Mouse (Mus musculus) cerebellum, postnatal 36 days (tissue): ENCODE measurements around the gene Entpd2.

Experiments
- DNase-seq, 2 experiments: peaks; one replicate each; pipeline ENCODE4 v3.0.0; 2021 to 2022; ENCODE audit warnings: mixed read lengths in 2 of 2

The Entpd2 gene

DNA sequence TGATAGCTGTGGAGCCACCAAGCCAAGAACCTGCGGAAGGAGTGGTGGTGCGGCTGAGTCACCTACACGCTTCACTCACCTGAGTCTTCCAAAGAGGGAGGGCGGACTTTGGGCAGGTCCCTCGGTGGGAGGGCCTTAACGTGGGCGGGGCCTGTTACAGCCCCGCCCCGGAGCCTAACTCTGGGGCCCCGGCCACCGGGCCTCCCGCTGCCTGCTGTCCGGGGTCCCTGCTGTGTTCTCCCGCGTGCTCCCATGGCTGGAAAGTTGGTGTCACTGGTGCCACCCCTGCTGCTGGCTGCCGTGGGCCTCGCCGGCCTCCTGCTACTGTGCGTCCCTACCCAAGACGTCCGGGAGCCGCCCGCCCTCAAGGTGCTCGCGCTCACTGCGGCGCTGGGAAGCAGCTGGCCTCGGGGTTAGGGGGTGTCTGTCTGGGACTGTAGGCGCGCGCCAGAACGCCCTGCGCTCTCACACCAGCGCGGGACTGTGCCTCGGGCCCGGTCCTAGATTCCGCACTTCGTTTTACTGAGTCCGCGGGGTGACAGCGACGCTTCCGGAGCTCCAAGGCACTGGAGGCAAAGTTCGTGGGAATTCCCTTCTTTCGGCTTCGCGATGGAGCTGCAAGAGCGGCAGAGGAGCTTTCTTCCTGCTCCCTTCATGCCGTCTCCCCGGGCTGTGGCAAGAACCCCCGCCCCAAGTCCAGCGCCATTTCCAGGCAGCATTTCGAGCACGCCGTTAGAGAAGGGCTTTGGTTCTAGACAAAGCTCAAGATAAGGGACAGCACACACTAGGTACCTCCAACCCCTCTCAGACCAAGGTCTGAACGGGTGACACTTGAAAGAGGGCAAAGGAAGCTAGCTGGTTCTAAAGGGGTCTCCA lies at the start of gene Entpd2:
Entpd2 (plus strand) TSS at position 154 of the 876 bp plus-strand sequence.
- peak; percentile 45 to 49 for DNase-seq

DNA sequence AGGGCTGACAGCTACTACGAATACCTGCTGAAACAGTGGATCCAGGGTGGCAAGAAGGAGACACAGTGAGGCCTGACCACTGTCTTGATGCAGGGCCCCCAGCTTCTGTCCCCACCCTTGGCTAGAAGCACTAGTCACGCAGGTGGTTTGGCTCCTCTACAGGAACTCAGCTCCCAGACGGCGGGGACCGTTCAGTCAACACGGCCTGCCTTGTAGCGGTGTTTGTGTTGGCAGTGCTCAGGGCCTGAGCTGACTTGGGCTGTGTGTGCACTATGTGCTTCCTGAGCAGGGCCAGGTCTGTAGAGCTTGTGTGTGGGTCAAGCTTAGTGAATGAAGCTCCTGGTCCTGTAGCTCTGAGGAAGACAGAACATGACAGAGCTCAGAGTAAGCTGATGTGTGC lies 47.5 kb upstream of the Entpd2 start:
- DNase-seq, result no peak

DNA sequence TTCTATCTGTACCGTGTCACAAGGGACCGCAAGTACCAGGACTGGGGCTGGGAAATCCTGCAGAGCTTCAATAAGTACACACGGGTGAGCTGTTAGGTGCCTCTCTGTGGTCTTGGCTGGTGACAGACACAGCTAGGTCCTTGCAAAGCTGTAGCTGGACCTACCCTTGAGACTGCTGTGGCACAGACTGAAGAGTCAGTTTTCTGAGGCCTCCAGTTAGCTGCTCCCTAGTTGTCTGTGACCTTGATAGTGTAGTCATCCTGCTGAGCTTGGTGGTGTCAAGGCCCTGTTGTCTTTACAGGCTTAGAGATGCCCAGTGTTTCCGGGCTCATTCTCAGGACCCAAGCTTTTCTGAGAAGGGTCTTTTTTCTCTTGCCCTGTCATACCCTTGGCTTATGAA lies 46.2 kb upstream of the Entpd2 start:
- DNase-seq, result no peak

DNA sequence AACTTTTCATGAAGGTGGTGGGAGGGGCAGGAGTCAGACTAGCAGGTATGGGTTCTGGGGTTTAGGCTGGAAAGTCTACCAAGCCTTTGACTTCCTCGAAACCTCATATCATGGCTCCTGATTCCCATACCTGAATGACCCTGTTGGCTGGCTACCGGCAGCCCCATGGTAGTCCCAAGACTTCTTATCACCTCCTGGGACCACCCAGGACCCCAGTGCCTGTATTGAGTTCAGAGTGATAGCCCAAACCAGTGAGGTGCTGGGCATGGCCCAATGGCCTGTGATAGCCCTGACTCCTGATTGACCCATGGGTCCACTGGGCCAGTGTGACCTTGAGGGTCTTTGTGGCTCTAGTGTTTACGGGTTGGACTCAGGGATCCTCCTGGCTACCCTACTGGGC lies 45.0 kb upstream of the Entpd2 start:
- no peak for DNase-seq

- DNase-seq, result no peak
Measured at GRCm38 (mm10) chr2:25354211-25354610, 41.5 kb upstream of the Entpd2 start.

DNA sequence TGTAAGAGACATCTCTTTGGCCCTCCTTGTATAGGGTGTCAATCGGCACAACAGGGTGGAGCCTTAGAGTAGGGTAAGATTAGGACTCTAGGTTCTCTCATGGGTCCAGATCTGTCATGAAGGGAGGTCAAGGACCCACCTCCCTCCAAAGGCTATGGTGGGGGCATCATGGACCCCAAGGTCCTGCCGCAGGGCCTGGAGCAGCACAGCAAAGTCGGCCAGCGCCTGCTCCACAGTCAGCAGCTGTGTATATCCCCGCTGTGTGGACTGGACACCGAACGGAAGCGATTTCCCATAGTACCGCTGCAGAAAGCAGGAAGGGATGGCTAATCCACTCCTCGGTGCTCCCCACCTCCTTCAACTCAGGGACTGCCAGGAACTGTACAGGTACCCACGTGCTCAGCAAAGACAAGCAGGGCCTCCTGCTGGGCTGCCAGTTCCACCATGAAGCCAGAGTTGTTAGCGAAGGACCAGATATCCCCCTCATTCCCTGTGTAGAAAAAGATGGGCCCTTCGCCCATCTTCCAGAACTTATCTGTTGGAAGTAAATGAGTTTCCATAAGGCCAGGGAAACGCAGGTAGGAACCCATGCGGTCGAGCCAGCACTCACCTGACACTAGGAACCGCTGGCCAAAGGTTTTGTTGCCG lies 40.1 kb upstream of the Entpd2 start:
- DNase-seq, result no peak

DNA sequence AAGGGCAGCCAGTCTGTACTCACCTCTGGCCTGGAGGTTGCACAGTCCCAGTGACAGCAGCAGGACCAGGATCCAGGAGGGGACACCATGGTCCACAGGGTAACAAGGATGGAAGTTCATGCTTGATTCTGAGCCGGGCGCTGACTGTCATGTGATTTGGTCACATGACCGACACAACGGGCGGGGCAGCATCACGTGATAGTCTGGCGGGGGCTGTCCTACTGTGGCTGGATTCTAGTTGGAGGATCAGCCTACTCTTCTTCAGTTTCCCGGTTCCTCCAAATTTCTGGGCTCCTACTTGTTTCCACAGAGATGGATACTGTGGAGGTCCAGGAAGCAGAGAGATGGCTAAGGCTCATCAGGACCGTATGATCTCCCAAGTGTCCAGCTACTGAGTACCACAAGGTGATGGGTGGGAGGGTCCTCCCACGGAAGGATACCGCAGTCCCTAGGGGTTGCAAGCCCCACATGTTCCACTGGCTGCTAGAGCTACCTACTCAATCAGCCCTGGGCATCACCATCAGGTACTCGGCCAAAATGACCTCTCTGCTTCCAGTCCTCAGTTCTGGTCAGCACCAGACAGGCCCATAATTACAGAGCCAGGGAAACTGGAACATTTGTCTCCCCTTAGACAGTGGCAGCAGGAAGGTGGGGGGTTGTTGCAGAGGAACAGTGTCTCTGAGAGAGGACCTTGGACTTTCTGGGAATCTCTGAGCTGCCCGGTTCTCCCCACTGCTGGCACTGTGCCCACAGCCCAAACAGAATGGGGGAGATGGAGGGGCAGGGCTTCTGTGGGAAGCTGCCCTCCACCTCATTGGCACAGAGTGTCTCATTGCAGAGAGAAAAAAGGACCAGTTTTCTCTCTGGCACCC lies 39.2 kb upstream of the Entpd2 start, which contains the start of gene Dpp7:
Dpp7 (minus strand) TSS at position 152 of the 872 bp plus-strand sequence.
- peak; percentile 87 for DNase-seq

GRCm38 (mm10) chr2:25359848-25360247 lies 35.8 kb upstream of the Entpd2 start:
- DNase-seq, result no peak

DNA sequence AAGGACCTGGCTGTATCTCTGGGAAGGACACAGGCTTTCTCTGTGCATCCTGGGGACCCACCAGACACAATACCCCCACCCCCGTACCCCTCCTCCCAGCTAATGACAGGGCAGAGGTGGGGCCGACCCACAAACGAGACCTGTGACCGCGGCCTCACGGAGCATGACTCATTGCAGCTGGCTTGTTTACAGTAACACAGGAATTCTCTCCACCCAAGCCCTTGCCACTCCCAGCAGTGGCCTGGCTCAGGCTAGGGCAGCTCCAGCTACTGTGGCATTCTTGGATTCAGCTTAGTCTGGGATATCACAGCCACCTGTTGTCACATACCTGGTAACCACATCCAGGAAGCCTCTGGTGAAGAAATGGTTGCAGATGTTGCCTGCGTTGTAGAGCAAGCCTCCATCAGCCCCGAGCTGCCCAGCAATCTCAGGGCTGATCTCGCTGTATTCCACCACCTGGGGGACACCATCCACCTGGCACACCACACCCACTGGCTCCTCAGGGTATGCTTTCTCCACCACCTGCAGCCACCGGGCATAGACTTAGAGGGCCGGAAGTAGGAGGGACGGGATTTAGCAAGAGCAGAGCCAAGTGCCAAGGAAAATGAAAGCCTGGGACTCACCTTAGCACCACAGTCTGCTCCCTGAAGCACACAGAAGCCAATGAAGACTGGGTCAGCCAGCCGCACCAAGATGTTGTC lies 32.0 kb upstream of the Entpd2 start:
- no peak for DNase-seq

DNA sequence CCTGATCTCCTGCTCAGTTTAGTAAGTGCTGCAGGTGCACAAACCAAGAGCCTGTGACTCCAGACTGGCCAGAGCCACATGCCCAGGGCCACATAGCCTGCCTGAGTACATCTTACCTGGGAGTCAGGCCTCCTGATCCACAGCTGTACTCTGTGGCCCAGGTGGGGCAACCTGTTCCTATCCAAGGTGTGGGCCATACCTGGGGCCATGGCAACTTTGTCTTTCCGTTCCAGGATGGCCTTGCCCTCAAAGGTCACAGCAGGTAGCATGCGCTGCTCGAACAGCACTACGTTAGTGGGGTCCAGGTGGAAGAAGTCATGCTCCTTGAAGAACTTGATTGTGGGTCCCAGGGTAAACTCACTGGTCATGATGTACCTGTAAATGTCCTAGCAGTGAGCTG lies 31.4 kb upstream of the Entpd2 start:
- DNase-seq, result no peak

DNA sequence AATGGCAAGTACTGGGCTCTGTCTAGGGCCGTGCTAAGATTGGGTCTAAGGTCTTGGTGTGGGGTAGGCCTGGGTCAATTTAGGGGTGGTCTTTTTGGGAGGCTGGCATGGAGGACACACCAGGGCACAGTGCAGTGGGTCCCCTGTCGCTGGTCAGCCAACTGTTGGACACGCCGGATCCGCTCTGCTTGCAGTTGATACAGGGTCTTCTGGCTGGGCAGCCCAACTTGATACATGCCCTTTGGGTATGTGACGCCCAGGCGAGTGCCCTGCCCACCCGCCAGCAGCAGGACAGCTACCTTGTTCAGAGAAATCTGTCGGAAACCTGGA lies 30.9 kb upstream of the Entpd2 start:
- no peak for DNase-seq

DNA sequence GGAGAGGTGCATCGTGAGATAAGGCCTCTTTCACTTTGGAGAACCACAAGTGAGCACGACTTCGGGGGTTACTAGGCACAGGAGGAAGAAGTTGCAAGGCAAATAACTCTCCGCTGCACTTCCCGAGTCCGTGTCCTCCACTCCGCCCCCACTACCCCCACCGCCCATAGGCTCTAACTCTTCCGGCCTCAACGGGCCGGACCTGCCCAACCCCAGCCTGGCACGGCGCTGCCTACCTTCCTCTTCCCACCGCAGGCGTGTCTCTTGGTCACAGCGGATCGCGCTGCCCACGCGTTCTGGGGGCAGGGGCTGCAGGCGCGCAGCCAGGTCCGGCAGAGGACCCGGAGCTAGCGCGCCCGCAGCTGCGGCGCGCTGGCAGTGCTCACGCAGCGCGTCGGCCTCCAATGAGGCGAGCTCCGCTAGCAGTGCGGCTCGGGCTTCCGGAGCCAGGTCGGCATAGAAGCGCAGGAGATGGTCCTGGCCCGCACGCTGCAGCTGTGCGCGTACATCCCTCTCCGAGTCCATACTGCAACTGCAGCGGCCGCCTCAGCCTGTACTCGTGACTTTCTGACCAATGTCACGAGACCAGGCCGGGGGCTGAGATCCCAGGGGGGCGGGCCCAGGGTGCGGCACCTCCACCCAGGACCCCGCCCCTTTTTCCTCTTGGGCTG lies 30.4 kb upstream of the Entpd2 start, which contains the start of gene Uap1l1:
Uap1l1 (minus strand) TSS at position 592 of the 671 bp plus-strand sequence.
- DNase-seq, result peak; percentile 31 to 53

- no peak for DNase-seq
Measured at GRCm38 (mm10) chr2:25369996-25370395, 25.7 kb upstream of the Entpd2 start.

- DNase-seq, result peak; percentile 86
Measured at GRCm38 (mm10) chr2:25371764-25372643, 23.7 kb upstream of the Entpd2 start, which contains the start of gene Sapcd2. TSS of gene Sapcd2 (plus strand) at chr2:25372321.

DNA sequence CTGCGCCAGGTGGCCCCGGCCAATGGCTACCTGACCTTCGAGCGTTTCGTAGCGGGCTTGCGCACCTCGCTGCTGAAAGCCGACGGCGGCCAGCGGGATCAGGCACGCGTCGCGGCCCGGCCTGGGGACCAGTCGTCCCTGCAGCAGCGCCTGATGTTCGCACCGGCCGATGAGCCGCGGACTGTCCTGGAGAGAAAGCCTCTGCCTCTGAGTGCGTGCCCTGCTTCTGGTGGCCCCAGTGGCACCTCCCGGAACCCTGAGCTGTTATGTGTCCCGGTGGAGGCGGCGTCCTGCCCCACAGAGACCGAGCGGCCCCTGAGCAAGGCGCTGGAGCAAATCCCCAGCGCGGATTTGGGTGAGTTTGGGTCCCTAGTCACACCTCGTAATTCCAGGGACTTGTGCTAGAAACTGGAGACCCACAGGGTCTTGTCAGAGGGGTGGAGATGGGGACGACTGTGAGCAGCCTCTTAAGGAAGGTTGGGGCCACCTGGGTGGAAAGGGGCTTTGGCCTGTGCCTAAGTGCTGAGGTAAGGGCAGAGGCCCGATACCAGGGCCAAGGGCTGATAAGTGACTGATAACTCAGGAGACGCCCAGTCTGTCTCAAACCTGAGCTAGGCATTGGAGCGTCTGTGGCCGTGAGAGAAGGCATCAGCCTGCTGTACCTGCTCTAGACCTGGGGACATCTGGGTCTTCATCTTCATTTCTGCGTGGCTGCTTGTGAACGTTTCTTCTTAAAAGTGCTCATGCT lies 22.9 kb upstream of the Entpd2 start:
- no peak for DNase-seq

DNA sequence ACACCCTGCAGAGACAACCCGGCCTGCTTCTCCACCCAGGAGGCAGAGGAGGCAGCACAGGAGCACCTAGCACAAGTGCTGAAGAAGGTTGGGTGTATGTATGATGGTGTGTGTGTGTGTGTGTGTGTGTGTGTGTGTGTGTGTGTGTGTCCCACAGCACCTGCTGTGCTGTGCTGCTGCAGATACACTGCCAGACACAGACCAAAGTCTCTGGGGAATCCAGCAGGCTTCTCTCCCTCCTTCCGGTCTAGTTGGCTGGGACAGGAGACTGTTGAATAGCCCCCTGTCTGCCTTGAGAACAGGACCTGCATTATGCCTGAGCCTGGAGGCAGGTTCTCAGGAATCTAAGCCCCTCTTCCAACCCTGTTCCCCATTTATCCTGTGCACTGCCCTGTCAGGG lies 22.2 kb upstream of the Entpd2 start:
- DNase-seq, result no peak

DNA sequence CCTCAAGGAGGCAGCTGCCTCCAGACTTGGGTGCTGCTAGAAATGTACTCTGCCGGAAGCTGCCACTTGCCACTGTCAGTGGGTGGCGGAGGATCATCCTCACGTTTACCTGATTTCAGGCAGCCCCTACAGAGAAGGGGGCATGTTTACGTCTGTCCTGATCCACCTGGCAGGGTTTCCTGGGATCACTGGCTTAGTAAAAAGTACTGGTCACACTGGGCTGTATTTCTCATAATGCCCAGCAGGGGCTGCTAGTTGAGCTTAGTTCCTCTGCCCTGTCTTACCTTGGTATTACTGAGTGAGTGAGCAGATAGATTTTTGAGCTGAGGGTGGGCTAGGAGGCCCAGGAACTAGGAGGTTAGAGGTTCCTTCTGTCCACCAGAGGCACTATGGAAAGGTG lies 19.1 kb upstream of the Entpd2 start:
- peak; percentile 73 to 77 for DNase-seq

DNA sequence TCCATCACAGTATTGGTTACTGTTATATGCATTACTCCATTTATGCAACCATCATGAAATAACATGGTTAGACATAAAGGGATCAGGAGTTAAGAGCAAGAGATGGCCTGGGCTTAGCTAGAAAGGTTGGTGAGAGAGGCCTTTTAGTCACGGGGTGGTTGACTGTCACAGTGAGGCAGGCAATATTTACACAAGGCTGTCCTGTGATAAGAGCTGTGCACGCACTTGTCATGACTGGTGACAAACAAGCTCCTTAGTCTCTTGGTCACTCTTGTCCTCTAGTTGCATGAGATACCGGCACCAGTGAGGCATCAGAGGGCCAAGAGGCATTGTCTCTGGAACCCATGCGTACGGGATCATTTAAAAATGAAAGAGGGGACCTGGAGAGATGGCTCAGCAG lies 11.2 kb upstream of the Entpd2 start:
- DNase-seq, result no peak

- DNase-seq, result no peak
Measured at GRCm38 (mm10) chr2:25391266-25391665, 4.4 kb upstream of the Entpd2 start.
